Mouse (Mus musculus) heart, adult 2 months (tissue): ENCODE data around the gene Cabs1.

Experiments used
- CTCF ChIP-seq: fragments of 200-600 bp; IDR thresholded peaks from 2 replicates; pipeline ENCODE4 v1.8.1; 2022; ENCODE audit warnings: antibody characterized with exemption, mild to moderate bottlenecking, moderate library complexity
- EP300 ChIP-seq: fragments of 200-500 bp; IDR thresholded peaks from 2 replicates; pipeline ENCODE4 v1.6.1; 2011; ENCODE audit warnings: low read depth, low read length, control low read depth; ENCODE audit not compliant: insufficient read depth
- POLR2A ChIP-seq: fragments of 200-500 bp; IDR thresholded peaks from 2 replicates; pipeline ENCODE4 v1.6.1; 2011; ENCODE audit warnings: mild to moderate bottlenecking, low read depth, low read length, control low read depth; ENCODE audit not compliant: insufficient read depth

DNA sequence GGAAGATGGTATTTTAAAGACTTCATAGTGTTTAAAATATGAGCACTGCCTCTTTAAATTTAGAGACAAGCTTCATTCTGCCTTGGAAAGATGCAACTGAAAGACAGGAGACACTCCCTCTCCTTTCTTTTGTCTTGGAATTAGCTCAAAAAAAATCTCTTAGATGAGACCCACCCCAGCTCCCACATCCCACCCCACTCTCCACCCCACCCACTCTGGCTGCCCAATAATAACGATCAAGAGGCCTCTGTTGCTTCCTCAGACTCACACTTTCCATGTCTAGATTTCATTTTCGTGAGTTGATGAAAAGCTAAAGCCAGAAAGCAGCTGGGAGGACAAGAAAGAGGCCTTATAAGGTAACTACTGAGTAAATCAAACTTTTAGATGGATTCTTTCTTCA lies 10.0 kb upstream of the Cabs1 start, which contains the start of the genes 2310003L06Rik and Gm28434:
- TF ChIP-seq CTCF (no peak), POLR2A (no peak), EP300 (no peak)
